Mouse (Mus musculus): ENCODE data around the gene Snn. TPM values are rescaled to one million over a fixed set of nuclear protein-coding genes. Genes with fewer than 3 reads are reported as not detected.

Gene Snn
- polyA plus RNA-seq, 1 experiment = 31.0 TPM

- TF ChIP-seq MAX (IDR thresholded peaks at IDR 0.05; ENCODE audit: low read depth) (no peak), USF1 (IDR thresholded peaks at IDR 0.05; ENCODE audit: low read depth) (no peak), REST (IDR thresholded peaks at IDR 0.05; ENCODE audit: insufficient read depth, insufficient read length) (no peak), TCF12 (IDR thresholded peaks at IDR 0.05; ENCODE audit: insufficient read depth, poor library complexity, severe bottlenecking) (no peak), MYOG (IDR thresholded peaks at IDR 0.05; ENCODE audit: control insufficient read depth in 1 of 3, insufficient read depth in 1 of 3, insufficient read length in 2 of 3, low read depth in 2 of 3) (no peak), E2F4 (IDR thresholded peaks at IDR 0.05; ENCODE audit: insufficient read depth) (no peak), POLR2A (IDR thresholded peaks at IDR 0.05; ENCODE audit: insufficient read length, low read depth) (no peak), TCF3 (IDR thresholded peaks at IDR 0.05; ENCODE audit: insufficient read length, low read depth) (no peak), SRF (IDR thresholded peaks at IDR 0.05; ENCODE audit: control insufficient read depth, insufficient read length, low read depth) (no peak), CEBPB (IDR thresholded peaks at IDR 0.05; ENCODE audit: insufficient read depth, poor library complexity, severe bottlenecking) (no peak), POLR2AphosphoS2 (IDR thresholded peaks at IDR 0.05; ENCODE audit: insufficient read length, low read depth) (no peak), MYOD1 (IDR thresholded peaks at IDR 0.05; ENCODE audit: control insufficient read depth in 1 of 3, insufficient read length in 2 of 3, low read depth in 2 of 3) (no peak)
- H3K4me3 ChIP-seq = no peak overlapping the region
- H3K27me3 ChIP-seq (ENCODE audit: control insufficient read depth, insufficient read depth, insufficient read length) = no peaks in the 10 kb centered on the region
- H3K36me3 ChIP-seq (ENCODE audit: control insufficient read depth, insufficient read depth) = no peaks in the 10 kb centered on the region
- H3K4me2 ChIP-seq (ENCODE audit: low read depth) = no peak overlapping the region
- H3ac ChIP-seq (ENCODE audit: control insufficient read depth, insufficient read length) = no peak overlapping the region
- no peaks in the 10 kb centered on the region for H3K79me2 ChIP-seq (ENCODE audit: control insufficient read depth, insufficient read depth)
Observed at GRCm38 (mm10) chr16:11031320-11031719, 29.4 kb upstream of the Snn start.

GRCm38 (mm10) chr16:11034193-11034803 lies 26.4 kb upstream of the Snn start:
- Histone ChIP-seq H3K4me3 (no peak overlapping the region), H3ac (ENCODE audit: control insufficient read depth, insufficient read length) (no peak overlapping the region)
- TF ChIP-seq REST (IDR thresholded peaks at IDR 0.05; ENCODE audit: insufficient read depth, insufficient read length) = no peak
- TF ChIP-seq SRF (IDR thresholded peaks at IDR 0.05; ENCODE audit: control insufficient read depth, insufficient read length, low read depth) = no peak
- no peak for TF ChIP-seq MYOG (IDR thresholded peaks at IDR 0.05; ENCODE audit: control insufficient read depth in 1 of 3, insufficient read depth in 1 of 3, insufficient read length in 2 of 3, low read depth in 2 of 3)
- TF ChIP-seq TCF3 (IDR thresholded peaks at IDR 0.05; ENCODE audit: insufficient read length, low read depth) = no peak
- TF ChIP-seq MAX (IDR thresholded peaks at IDR 0.05; ENCODE audit: low read depth) = no peak
- TF ChIP-seq POLR2AphosphoS2 (IDR thresholded peaks at IDR 0.05; ENCODE audit: insufficient read length, low read depth) = no peak
- TF ChIP-seq POLR2A (IDR thresholded peaks at IDR 0.05; ENCODE audit: insufficient read length, low read depth) = no peak
- no peak for TF ChIP-seq TCF12 (IDR thresholded peaks at IDR 0.05; ENCODE audit: insufficient read depth, poor library complexity, severe bottlenecking)
- TF ChIP-seq MYOD1 (IDR thresholded peaks at IDR 0.05; ENCODE audit: control insufficient read depth in 1 of 3, insufficient read length in 2 of 3, low read depth in 2 of 3) = no peak
- no peak for TF ChIP-seq E2F4 (IDR thresholded peaks at IDR 0.05; ENCODE audit: insufficient read depth)
- TF ChIP-seq CEBPB (IDR thresholded peaks at IDR 0.05; ENCODE audit: insufficient read depth, poor library complexity, severe bottlenecking) = no peak
- no peak for TF ChIP-seq USF1 (IDR thresholded peaks at IDR 0.05; ENCODE audit: low read depth)

GRCm38 (mm10) chr16:11035273-11035672 lies 25.5 kb upstream of the Snn start:
- peak overlapping the region; percentile 62 for H3K4me2 ChIP-seq (ENCODE audit: low read depth)
- H3ac ChIP-seq (ENCODE audit: control insufficient read depth, insufficient read length) = no peak overlapping the region
- no peaks in the 10 kb centered on the region for H3K79me2 ChIP-seq (ENCODE audit: control insufficient read depth, insufficient read depth)
- no peaks in the 10 kb centered on the region for H3K36me3 ChIP-seq (ENCODE audit: control insufficient read depth, insufficient read depth)
- H3K4me3 ChIP-seq = no peak overlapping the region
- no peaks in the 10 kb centered on the region for H3K27me3 ChIP-seq (ENCODE audit: control insufficient read depth, insufficient read depth, insufficient read length)
- no peak for TF ChIP-seq MYOD1 (IDR thresholded peaks at IDR 0.05; ENCODE audit: control insufficient read depth in 1 of 3, insufficient read length in 2 of 3, low read depth in 2 of 3)
- no peak for TF ChIP-seq MYOG (IDR thresholded peaks at IDR 0.05; ENCODE audit: control insufficient read depth in 1 of 3, insufficient read depth in 1 of 3, insufficient read length in 2 of 3, low read depth in 2 of 3)
- no peak for TF ChIP-seq CEBPB (IDR thresholded peaks at IDR 0.05; ENCODE audit: insufficient read depth, poor library complexity, severe bottlenecking)
- TF ChIP-seq POLR2A (IDR thresholded peaks at IDR 0.05; ENCODE audit: insufficient read length, low read depth) = no peak
- no peak for TF ChIP-seq TCF3 (IDR thresholded peaks at IDR 0.05; ENCODE audit: insufficient read length, low read depth)
- TF ChIP-seq TCF12 (IDR thresholded peaks at IDR 0.05; ENCODE audit: insufficient read depth, poor library complexity, severe bottlenecking) = no peak
- TF ChIP-seq REST (IDR thresholded peaks at IDR 0.05; ENCODE audit: insufficient read depth, insufficient read length) = no peak
- no peak for TF ChIP-seq MAX (IDR thresholded peaks at IDR 0.05; ENCODE audit: low read depth)
- TF ChIP-seq E2F4 (IDR thresholded peaks at IDR 0.05; ENCODE audit: insufficient read depth) = no peak
- no peak for TF ChIP-seq USF1 (IDR thresholded peaks at IDR 0.05; ENCODE audit: low read depth)

More at GRCm38 (mm10) chr16:11034193-11034803, 26.4 kb upstream of the Snn start:
- no peaks in the 10 kb centered on the region for H3K79me2 ChIP-seq (ENCODE audit: control insufficient read depth, insufficient read depth)
- H3K27me3 ChIP-seq (ENCODE audit: control insufficient read depth, insufficient read depth, insufficient read length) = no peaks in the 10 kb centered on the region
- H3K36me3 ChIP-seq (ENCODE audit: control insufficient read depth, insufficient read depth) = no peaks in the 10 kb centered on the region
- no peak overlapping the region for H3K4me2 ChIP-seq (ENCODE audit: low read depth)

- H3K27me3 ChIP-seq (ENCODE audit: control insufficient read depth, insufficient read depth, insufficient read length) = no peaks in the 10 kb centered on the region
- peak overlapping the region; percentile 62 for H3K4me2 ChIP-seq (ENCODE audit: low read depth)
- TF ChIP-seq POLR2A (IDR thresholded peaks at IDR 0.05; ENCODE audit: insufficient read length, low read depth) = no peak
- peak; percentile 69 for TF ChIP-seq USF1 (IDR thresholded peaks at IDR 0.05; ENCODE audit: low read depth)
- TF ChIP-seq CEBPB (IDR thresholded peaks at IDR 0.05; ENCODE audit: insufficient read depth, poor library complexity, severe bottlenecking) = no peak
- no peak for TF ChIP-seq TCF12 (IDR thresholded peaks at IDR 0.05; ENCODE audit: insufficient read depth, poor library complexity, severe bottlenecking)
- no peak for TF ChIP-seq MYOG (IDR thresholded peaks at IDR 0.05; ENCODE audit: control insufficient read depth in 1 of 3, insufficient read depth in 1 of 3, insufficient read length in 2 of 3, low read depth in 2 of 3)
- no peak for TF ChIP-seq SRF (IDR thresholded peaks at IDR 0.05; ENCODE audit: control insufficient read depth, insufficient read length, low read depth)
Observed at GRCm38 (mm10) chr16:11035790-11036431, 24.8 kb upstream of the Snn start.

More at GRCm38 (mm10) chr16:11035790-11036431, 24.8 kb upstream of the Snn start:
- Histone ChIP-seq H3K4me3 (no peak overlapping the region), H3K36me3 (ENCODE audit: control insufficient read depth, insufficient read depth) (no peaks in the 10 kb centered on the region), H3K79me2 (ENCODE audit: control insufficient read depth, insufficient read depth) (no peaks in the 10 kb centered on the region), H3ac (ENCODE audit: control insufficient read depth, insufficient read length) (no peak overlapping the region)
